Mouse (Mus musculus): ENCODE data around the gene Sgf29. TPM values are rescaled to one million over a fixed set of nuclear protein-coding genes. Genes with fewer than 3 reads are reported as not detected.
A peak's percentile ranks its signal among the peaks of the same experiment; 100 is the strongest.

The Sgf29 gene
- polyA plus RNA-seq, 1 experiment from 2014 or later = 49.5 TPM

- WGBS = 31% methylated on average over 10 of the region's 10 CpGs
- H3K4me1 ChIP-seq (ENCODE audit: insufficient read depth, low read depth, low read length) = peaks cover 13% of the 10 kb centered on the region
- ATAC-seq (no peak), DNase-seq (ENCODE audit: low spot score) (no peak)
- peak overlapping the region; percentile 91 for H3K4me2 ChIP-seq (replicated peaks; ENCODE audit: low read depth, low read length)
- no peaks in the 10 kb centered on the region for H3K27me3 ChIP-seq (replicated peaks; ENCODE audit: insufficient read depth, low read length)
- no peak overlapping the region for H3K9ac ChIP-seq (replicated peaks; ENCODE audit: low read depth)
- 0 out of 2 replicates have a peak, but pooled peaks cover 6% of the 10 kb centered on the region for H3K36me3 ChIP-seq (ENCODE audit: insufficient read depth, low read length)
- H3K4me3 ChIP-seq (ENCODE audit: low read depth, low read length) = peak overlapping the region; percentile 79
- TF ChIP-seq EP300 (IDR thresholded peaks at IDR 0.05) = no peak
- TF ChIP-seq CTCF (IDR thresholded peaks at IDR 0.05) = no peak
- no peak overlapping the region for H3K27ac ChIP-seq (ENCODE audit: low read length)
- H3K9me3 ChIP-seq (ENCODE audit: low read length) = no peaks in the 10 kb centered on the region
Measured at GRCm38 (mm10) chr7:126694441-126695051, 45.4 kb downstream of the Sgf29 start.

DNA sequence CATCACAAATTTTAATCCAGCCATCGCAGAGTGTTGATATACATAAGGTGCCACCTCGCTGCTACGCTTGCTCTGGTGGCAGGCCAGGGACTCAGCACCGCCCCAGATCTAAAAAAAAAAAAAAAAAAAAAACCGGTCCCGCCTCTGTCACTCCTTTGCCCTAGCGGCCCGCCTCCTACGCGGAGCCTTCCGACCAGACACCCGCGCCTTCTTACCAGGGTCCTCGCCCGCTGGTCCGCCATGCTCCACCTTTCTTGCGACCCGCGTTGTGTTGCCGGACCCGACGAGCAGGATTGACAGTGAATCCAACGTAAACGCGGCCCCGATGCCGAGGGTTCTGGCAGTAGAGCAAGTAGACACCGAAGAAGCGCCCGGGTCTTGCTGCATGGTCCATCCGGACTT is 46.1 kb downstream of the Sgf29 start, which contains the start of gene Bola2:
Bola2 (plus strand) TSS at position 192 of the 402 bp plus-strand sequence.
- DNase-seq (ENCODE audit: low spot score) (peak; percentile 80), ATAC-seq (peak; percentile 72)
- Histone ChIP-seq H3K9me3 (ENCODE audit: low read length) (no peaks in the 10 kb centered on the region), H3K4me3 (ENCODE audit: low read depth, low read length) (peak within 1 kb of the TSS; percentile 79), H3K27me3 (replicated peaks; ENCODE audit: insufficient read depth, low read length) (no peaks in the 10 kb centered on the region), H3K9ac (replicated peaks; ENCODE audit: low read depth) (peak within 1 kb of the TSS; percentile 80), H3K4me2 (replicated peaks; ENCODE audit: low read depth, low read length) (peak within 1 kb of the TSS; percentile 91), H3K4me1 (ENCODE audit: insufficient read depth, low read depth, low read length) (peaks cover 13% of the 10 kb centered on the region), H3K36me3 (ENCODE audit: insufficient read depth, low read length) (0 out of 2 replicates have a peak, but pooled peaks cover 6% of the 10 kb centered on the region), H3K27ac (ENCODE audit: low read length) (peak within 1 kb of the TSS; percentile 96)
- under 1% methylated on average over 31 of the region's 31 CpGs for WGBS
- no peak for TF ChIP-seq CTCF (IDR thresholded peaks at IDR 0.05)
- no peak for TF ChIP-seq EP300 (IDR thresholded peaks at IDR 0.05)

DNA sequence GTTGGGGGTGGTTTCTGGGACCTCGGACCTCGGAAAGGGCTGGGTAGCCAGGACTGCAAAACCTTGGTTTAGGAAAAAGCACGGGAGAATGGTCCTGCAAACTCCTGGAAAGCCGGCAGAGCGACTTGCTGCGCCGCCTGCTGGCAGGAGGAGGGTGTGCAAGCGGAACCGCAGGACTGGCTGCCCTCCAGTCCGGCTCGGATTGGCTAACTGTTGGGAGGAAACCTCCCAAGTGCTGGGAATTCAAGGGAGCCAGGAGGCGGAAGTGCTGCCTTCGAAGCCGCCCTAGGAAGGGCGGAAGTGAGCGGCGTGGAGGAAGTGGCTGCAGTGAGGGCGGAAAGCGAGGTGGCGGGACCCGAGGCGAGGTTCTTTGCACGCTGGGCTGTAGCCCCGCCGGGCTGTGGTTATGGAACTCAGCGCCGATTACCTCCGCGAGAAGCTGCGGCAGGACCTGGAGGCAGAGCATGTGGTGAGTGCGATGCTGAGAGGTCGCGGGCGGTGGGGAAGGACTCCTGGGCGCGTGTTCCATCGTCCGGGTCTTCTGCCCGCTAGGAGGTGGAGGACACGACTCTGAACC is 46.6 kb downstream of the Sgf29 start, which contains the start of gene Slx1b:
Slx1b (minus strand) TSS at position 154 of the 577 bp plus-strand sequence.
- WGBS = 0% methylated on average over 40 of the region's 40 CpGs
- ATAC-seq (peak; percentile 98), DNase-seq (ENCODE audit: low spot score) (peak; percentile 99)
- peak within 1 kb of the TSS; percentile 79 for H3K4me3 ChIP-seq (ENCODE audit: low read depth, low read length)
- H3K27ac ChIP-seq (ENCODE audit: low read length) = peak within 1 kb of the TSS; percentile 96
- peak within 1 kb of the TSS; percentile 91 for H3K4me2 ChIP-seq (replicated peaks; ENCODE audit: low read depth, low read length)
- H3K9me3 ChIP-seq (ENCODE audit: low read length) = no peaks in the 10 kb centered on the region
- no peaks in the 10 kb centered on the region for H3K27me3 ChIP-seq (replicated peaks; ENCODE audit: insufficient read depth, low read length)
- TF ChIP-seq CTCF (IDR thresholded peaks at IDR 0.05) = peak; percentile 97
- TF ChIP-seq EP300 (IDR thresholded peaks at IDR 0.05) = 0 out of 2 replicates have a peak, but pooled peaks have one; percentile 39
- peak within 1 kb of the TSS; percentile 80 for H3K9ac ChIP-seq (replicated peaks; ENCODE audit: low read depth)
- H3K4me1 ChIP-seq (ENCODE audit: insufficient read depth, low read depth, low read length) = peaks cover 13% of the 10 kb centered on the region
- 0 out of 2 replicates have a peak, but pooled peaks cover 4% of the 10 kb centered on the region for H3K36me3 ChIP-seq (ENCODE audit: insufficient read depth, low read length)

DNA sequence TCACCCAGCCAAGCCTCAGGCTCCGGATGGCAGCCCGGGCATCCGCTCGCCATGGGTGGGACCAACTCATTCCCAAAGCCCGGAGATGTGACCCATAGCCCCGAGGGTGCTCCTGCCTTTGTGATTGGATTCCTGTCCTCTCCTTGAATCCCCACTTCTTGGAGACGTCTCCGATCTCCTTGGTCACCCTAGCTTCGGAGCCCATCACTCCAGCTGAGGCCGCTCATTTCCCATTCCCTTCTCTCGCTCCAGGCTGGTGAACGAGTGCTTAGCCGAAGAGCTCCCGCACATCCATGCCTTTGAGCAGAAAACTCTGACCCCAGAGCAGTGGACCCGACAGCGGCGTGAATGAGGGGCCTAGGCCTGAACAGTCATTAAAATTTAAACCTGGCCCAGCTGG is 47.2 kb downstream of the Sgf29 start:
- no peak for ATAC-seq
- Histone ChIP-seq H3K27ac (ENCODE audit: low read length) (peak overlapping the region; percentile 96), H3K9me3 (ENCODE audit: low read length) (no peaks in the 10 kb centered on the region), H3K9ac (replicated peaks; ENCODE audit: low read depth) (peak overlapping the region; percentile 64), H3K27me3 (replicated peaks; ENCODE audit: insufficient read depth, low read length) (no peaks in the 10 kb centered on the region), H3K36me3 (ENCODE audit: insufficient read depth, low read length) (no peaks in the 10 kb centered on the region), H3K4me2 (replicated peaks; ENCODE audit: low read depth, low read length) (peak overlapping the region; percentile 91), H3K4me3 (ENCODE audit: low read depth, low read length) (peak overlapping the region; percentile 79), H3K4me1 (ENCODE audit: insufficient read depth, low read depth, low read length) (peaks cover 13% of the 10 kb centered on the region)
- TF ChIP-seq EP300 (IDR thresholded peaks at IDR 0.05) (no peak), CTCF (IDR thresholded peaks at IDR 0.05) (no peak)
- whole genome bisulfite sequencing = 2% methylated on average over 17 of the region's 17 CpGs
- DNase-seq (ENCODE audit: low spot score) = no peak

DNA sequence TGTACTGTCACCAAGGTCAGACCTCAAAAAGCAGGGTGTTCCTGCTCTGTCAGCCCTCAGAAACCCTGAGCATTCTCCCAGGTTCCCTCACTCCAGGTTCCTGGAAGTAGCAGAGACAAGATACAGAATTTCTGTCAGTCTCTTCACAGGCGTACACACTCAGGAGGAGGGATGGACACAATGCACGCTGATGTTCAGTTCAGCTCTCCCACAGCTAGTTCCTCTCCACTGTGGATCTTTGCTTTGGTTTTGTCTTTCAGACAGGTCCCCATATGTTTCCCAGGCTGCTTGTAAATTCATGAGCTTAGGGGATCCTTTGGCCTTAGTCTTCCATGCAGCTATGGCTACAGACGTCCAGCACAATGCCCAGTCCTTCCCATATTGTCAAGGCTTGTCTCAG is 47.8 kb downstream of the Sgf29 start:
- TF ChIP-seq EP300 (IDR thresholded peaks at IDR 0.05) = no peak
- TF ChIP-seq CTCF (IDR thresholded peaks at IDR 0.05) = no peak
- no peak overlapping the region for H3K9ac ChIP-seq (replicated peaks; ENCODE audit: low read depth)
- WGBS = 73% methylated on average over 3 of the region's 3 CpGs
- H3K36me3 ChIP-seq (ENCODE audit: insufficient read depth, low read length) = no peaks in the 10 kb centered on the region
- H3K27ac ChIP-seq (ENCODE audit: low read length) = no peak overlapping the region
- no peaks in the 10 kb centered on the region for H3K27me3 ChIP-seq (replicated peaks; ENCODE audit: insufficient read depth, low read length)
- no peaks in the 10 kb centered on the region for H3K9me3 ChIP-seq (ENCODE audit: low read length)
- peak overlapping the region; percentile 79; the same call in 1 of the 2 replicates for H3K4me3 ChIP-seq (ENCODE audit: low read depth, low read length)
- H3K4me1 ChIP-seq (ENCODE audit: insufficient read depth, low read depth, low read length) = peaks cover 13% of the 10 kb centered on the region
- ATAC-seq (no peak), DNase-seq (ENCODE audit: low spot score) (no peak)
- H3K4me2 ChIP-seq (replicated peaks; ENCODE audit: low read depth, low read length) = peak overlapping the region; percentile 91; the same call in 1 of the 2 replicates

DNA sequence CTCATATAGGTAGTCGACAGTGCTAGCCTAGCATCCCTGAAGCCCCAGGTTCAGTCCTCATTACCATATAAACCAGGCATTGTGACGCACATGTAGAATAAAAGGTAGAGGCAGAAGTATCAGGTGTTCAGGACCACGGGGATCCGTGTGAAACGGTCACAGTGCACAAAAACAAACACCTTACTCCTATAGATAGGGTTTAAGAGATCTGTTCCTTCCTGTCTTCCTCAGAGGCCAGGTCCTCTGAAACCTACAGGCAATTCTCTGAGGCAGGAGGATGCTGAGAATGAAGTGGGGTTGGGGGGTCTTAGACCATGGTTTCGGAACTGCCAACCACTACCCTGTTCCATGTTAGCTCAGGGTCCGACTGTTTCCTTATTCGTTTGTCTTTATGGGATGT is 48.7 kb downstream of the Sgf29 start:
- Histone ChIP-seq H3K9me3 (ENCODE audit: low read length) (no peaks in the 10 kb centered on the region), H3K4me1 (ENCODE audit: insufficient read depth, low read depth, low read length) (peaks cover 13% of the 10 kb centered on the region), H3K27ac (ENCODE audit: low read length) (no peak overlapping the region), H3K4me3 (ENCODE audit: low read depth, low read length) (no peak overlapping the region), H3K9ac (replicated peaks; ENCODE audit: low read depth) (no peak overlapping the region), H3K27me3 (replicated peaks; ENCODE audit: insufficient read depth, low read length) (no peaks in the 10 kb centered on the region), H3K36me3 (ENCODE audit: insufficient read depth, low read length) (no peaks in the 10 kb centered on the region), H3K4me2 (replicated peaks; ENCODE audit: low read depth, low read length) (no peak overlapping the region)
- 92% methylated on average over 8 of the region's 8 CpGs for WGBS
- TF ChIP-seq CTCF (IDR thresholded peaks at IDR 0.05) = no peak
- ATAC-seq (no peak), DNase-seq (ENCODE audit: low spot score) (no peak)
